Mouse (Mus musculus): ENCODE results near the gene Enox1. TPM values are rescaled to one million over a fixed set of nuclear protein-coding genes. Genes with fewer than 3 reads are reported as not detected.
A peak's percentile ranks its signal among the peaks of the same experiment; 100 is the strongest.

The Enox1 gene
- total RNA-seq, 2 experiments from 2014 or later: 2.0 to 2.2 TPM

GRCm38 (mm10) chr14:77190158-77190557 lies 33.6 kb downstream of the Enox1 start:
- DNase-seq: no peak
- intact Hi-C loops (cut with DNase I): no loop called here

- DNase-seq: peak; percentile 3 to 20
- intact Hi-C loops (cut with DNase I): no loop called here
These were observed 38.9 kb downstream of the Enox1 start for GRCm38 (mm10) chr14:77195314-77196020.

DNA sequence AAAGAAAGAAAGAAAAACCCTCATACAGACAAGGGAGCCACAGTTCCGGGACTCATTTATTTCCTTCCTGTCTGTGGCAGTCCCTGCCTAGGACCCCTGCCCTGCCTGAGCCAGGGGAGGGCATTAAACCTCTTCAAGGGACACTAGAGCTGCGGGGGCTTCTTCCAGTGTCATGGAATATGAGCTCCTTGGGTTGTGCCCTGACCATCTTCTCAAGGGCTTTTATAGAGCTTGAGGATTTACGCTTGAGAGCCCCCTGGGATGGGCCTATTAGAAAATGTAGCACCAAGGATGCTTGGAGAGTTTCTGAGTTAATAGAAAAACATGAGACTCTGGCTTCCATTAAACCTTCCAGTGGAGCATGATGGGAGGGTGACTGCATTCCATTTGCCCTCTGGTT lies 39.7 kb downstream of the Enox1 start:
- DNase-seq: no peak
- intact Hi-C loops (cut with DNase I): no loop called here

DNA sequence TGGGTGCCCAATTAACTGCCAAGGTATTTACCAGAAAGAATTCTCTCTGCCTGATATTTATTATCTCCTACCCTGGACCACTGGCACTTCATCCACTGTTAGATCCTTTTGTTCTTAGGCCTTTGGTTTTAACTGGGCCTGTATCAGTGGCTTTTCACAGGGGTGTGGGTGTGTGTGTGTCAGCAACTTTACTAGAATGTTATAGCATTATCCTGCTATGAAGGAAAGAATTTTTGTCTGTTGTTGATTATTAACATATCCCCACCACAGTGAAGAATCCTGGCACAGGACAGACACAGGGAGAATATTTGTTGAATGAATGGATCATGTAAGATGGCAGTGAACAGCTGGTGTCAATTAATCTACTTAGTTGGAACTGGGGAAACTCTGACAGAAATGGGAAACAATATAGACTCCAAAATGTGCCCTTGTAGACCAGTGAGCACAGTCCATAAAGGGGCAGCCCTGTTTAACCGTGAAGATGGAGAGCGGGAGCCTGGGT lies 40.9 kb downstream of the Enox1 start:
- intact Hi-C loops (cut with DNase I): no loop called here
- no peak for DNase-seq

- no peak for DNase-seq
- intact Hi-C loops (cut with DNase I): no loop called here
These were observed 54.3 kb downstream of the Enox1 start for GRCm38 (mm10) chr14:77210889-77211288.

- DNase-seq: no peak
- intact Hi-C loops (cut with DNase I): no loop called here
These were observed 56.6 kb downstream of the Enox1 start for GRCm38 (mm10) chr14:77213210-77213609.

GRCm38 (mm10) chr14:77214848-77215247 lies 58.3 kb downstream of the Enox1 start:
- intact Hi-C loops (cut with DNase I): no loop called here
- peak in 1 of 2 experiments; percentile 1 for DNase-seq

DNA sequence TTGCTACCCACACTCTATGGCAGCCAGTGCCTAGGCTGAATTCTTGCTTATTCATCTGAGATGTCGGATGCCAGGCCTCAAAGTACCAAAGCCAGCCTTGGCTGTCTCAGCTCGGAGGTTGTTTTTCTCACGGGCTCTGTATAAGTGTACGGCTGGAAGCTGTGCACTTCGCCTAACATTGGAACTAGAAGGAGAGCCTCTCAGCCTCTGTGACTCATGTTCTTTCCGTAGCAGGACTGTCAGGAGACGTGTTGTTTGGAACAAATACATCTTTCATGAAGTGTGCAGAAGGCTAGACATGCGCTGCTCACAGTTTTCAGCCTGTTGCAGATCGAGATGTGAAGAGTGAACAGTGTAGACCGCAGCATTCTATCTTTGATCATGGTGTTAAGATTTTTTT lies 68.8 kb downstream of the Enox1 start:
- no peak for DNase-seq
- intact Hi-C loops (cut with DNase I): no loop called here

DNA sequence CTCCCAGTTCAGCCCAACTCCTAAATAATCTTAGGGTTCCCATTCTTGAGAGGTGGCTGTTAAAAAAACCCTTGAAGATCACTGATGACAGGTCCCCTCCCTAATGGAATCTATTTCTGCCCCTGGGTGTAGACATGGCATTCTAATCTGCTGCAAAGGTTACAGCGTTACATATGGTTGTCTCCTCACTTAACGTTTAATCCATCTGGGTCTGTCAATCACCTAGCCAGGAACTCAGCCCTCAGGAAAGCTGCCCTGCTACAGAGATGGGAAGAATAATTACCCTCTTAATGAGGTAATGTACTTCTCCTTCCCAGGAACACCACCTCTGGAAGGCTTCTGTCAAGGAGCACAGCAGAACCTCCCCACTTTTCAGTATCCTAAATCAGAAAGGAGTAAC lies 82.2 kb downstream of the Enox1 start:
- intact Hi-C loops (cut with DNase I): no loop called here
- DNase-seq: no peak

- DNase-seq: no peak
- intact Hi-C loops (cut with DNase I): no loop called here
These were observed 82.8 kb downstream of the Enox1 start for GRCm38 (mm10) chr14:77239360-77239759.

DNA sequence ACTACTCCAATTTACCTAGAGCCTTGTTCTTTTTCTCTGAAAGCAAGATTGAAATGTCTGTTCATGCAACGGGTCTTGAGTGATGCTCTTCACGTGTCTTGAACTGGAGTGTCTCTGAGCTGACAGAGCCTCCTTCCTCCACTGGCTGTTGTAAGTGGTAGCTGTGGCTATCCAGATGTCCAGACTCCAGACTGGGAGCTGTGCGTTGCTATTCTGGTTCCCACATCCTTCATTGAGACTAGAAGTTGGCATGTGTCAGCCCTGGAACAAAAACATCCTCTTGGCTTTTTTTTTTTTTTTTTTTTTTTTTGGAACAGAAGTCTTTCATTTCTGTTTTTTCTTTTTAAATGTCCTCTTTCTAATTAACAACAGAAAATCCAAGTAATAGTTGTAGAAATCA lies 90.4 kb downstream of the Enox1 start:
- DNase-seq: peak in 1 of 2 experiments; percentile 8
- intact Hi-C loops (cut with DNase I): no loop called here

DNA sequence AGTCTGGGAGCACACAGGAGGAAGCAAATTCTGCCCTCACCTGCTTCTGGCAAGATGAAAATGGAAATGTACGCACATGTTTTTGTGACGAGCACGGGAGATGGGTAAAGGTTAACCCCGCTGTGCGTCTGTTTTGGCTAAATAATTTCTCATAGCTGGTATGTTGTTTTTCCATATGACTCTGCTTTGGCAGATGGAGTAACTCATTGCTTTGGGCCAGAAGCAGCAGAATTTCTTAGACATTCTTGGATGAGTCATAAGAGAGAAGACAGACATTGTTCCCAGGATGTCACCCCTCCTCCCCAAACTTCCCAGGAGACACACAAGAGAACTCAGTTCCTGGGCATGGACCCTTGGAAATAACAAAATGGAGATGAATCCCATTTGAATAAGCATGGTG lies 91.9 kb downstream of the Enox1 start:
- DNase-seq: no peak
- intact Hi-C loops (cut with DNase I): no loop called here

DNA sequence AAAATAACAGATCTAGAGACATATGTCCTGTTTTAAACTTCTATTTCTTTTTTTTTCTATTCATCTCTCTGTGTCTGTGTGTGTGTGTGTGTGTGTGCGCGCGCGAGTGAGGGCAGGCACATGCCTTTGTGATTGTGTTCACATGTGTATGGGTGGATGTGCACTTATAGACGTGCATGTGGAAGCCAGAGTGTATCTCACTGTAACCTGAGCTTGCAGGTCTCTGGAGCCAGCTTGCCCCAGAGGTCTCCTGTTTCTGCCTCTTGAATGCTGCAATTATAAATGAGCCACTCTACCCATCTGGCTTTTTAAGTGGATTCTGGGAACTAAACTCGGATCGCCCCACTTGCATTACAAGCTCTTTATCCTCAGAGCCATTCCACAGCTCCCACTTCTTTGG lies 92.4 kb downstream of the Enox1 start:
- no peak for DNase-seq
- intact Hi-C loops (cut with DNase I): no loop called here

- intact Hi-C loops (cut with DNase I): no loop called here
- DNase-seq: no peak
These were observed 94.2 kb downstream of the Enox1 start for GRCm38 (mm10) chr14:77250652-77251238.

DNA sequence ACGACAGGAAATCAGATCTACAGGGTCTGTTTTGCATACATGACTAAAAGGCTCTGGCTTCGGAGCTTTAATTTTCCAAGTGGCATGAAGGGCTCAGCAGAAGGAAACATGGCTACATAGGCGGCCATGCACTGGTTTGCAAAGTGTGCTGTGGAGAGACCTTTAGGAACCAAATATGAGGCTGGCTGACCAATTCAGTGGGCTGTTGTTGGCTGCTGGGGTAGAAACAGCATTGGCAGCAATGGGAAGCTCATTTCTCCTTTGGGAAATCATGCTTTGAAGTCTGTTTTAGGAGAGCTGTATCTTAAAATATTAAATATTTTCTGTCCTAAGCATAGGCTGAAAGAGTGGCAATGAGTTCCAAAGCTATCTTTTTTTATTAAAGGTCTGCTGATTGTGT lies 98.6 kb downstream of the Enox1 start:
- no peak for DNase-seq
- intact Hi-C loops (cut with DNase I): no loop called here

- peak; percentile 17 to 20 for DNase-seq
- intact Hi-C loops (cut with DNase I): no loop called here
These were observed 99.1 kb downstream of the Enox1 start for GRCm38 (mm10) chr14:77255711-77256110.

GRCm38 (mm10) chr14:77256943-77257342 lies 100.4 kb downstream of the Enox1 start:
- DNase-seq: no peak
- intact Hi-C loops (cut with DNase I): no loop called here

DNA sequence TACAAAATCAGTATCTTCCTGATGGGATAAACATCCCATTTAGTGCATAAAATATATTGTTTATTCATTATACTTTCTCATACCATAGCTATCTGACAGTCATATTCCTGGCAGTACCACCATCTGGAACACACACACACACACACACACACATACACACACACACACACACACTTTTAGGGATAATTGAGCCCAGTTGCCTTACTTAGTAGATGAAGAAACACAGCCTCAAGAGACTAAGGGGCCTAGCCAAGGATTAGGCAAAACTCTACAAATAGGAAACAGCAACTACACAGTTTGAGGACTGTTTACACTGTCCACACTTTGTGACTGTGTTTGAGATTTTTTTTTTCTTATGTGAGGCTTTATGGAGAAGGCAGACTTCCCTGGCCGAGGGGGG lies 100.9 kb downstream of the Enox1 start:
- DNase-seq: no peak

GRCm38 (mm10) chr14:77258186-77258585 lies 101.6 kb downstream of the Enox1 start:
- DNase-seq: no peak
- intact Hi-C loops (cut with DNase I): no loop called here

More for the DNA sequence above, 100.9 kb downstream of the Enox1 start:
- intact Hi-C loops (cut with DNase I): no loop called here

GRCm38 (mm10) chr14:77259686-77260085 lies 103.1 kb downstream of the Enox1 start:
- no peak for DNase-seq
- intact Hi-C loops (cut with DNase I): no loop called here

DNA sequence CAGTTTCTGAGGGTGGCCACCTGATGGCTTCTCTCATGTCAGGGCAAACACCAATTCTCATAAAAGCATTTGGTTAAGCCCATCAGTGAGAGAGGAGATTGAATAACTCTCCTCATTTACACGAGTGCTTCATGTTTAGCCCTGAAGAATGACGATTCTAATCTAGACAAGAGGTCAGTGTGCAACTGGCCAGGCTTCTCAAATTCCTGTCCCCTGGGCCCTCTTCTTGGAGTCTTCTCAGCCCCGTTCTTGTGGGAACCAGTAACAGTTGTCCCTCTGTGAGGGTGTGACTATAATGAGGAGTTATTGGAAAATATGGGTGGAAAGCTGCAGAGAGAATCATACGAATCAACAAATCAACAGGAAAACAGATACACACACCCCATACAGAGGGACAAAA lies 103.5 kb downstream of the Enox1 start:
- DNase-seq: peak; percentile 23 to 28
- intact Hi-C loops (cut with DNase I): no loop called here
